Mouse (Mus musculus): ENCODE results near the gene Btbd35f26. TPM values are rescaled to one million over a fixed set of nuclear protein-coding genes. Genes with fewer than 3 reads are reported as not detected.

The Btbd35f26 gene
- not detected in 2 replicates for polyA plus RNA-seq (2015; fragmentation: Nextera tagmentation; extraction: Ambion mirVana)

GRCm38 (mm10) chrX:31336154-31336553 is at the start of gene Btbd35f26:
Gene Btbd35f26, plus strand, starts transcription at chrX:31336454.

GRCm38 (mm10) chrX:31383818-31384217 is 47.6 kb downstream of the Btbd35f26 start, which contains the start of gene Btbd35f19:
Gene Btbd35f19, minus strand, starts transcription at chrX:31383918.

Other genes with a start within 250 kb of the Btbd35f26 start
- gene Btbd35f29, start 218.8 kb upstream of the Btbd35f26 start, polyA plus RNA-seq (2015; fragmentation: Nextera tagmentation; extraction: Ambion mirVana) = not detected in 2 replicates
- not detected in 2 replicates for gene Spin2f, start 82.6 kb upstream of the Btbd35f26 start, polyA plus RNA-seq (2015; fragmentation: Nextera tagmentation; extraction: Ambion mirVana)
- gene Btbd35f19, start 47.5 kb downstream of the Btbd35f26 start, polyA plus RNA-seq (2015; fragmentation: Nextera tagmentation; extraction: Ambion mirVana) = not detected in 2 replicates
- not detected in 2 replicates for gene Gm21883, start 237.8 kb downstream of the Btbd35f26 start, polyA plus RNA-seq (2015; fragmentation: Nextera tagmentation; extraction: Ambion mirVana)

Measured in neural tube, postnatal 0 days (tissue).